Mouse (Mus musculus) lung, embryonic 14.5 days (tissue): ENCODE measurements around the gene Nop9. TPM values are rescaled to one million over a fixed set of nuclear protein-coding genes. Genes with fewer than 3 reads are reported as not detected.

ENCODE experiments used
- ATAC-seq: fragments of 200-750 bp; cut with Nextera tagmentation; 2 replicates; pipeline ENCODE4 v1.8.0; 2017; ENCODE audit warnings: mild to moderate bottlenecking, moderate TSS enrichment, moderate library complexity; ENCODE audit not compliant: insufficient read depth
- DNase-seq: peaks from one replicate; pipeline ENCODE4 v3.0.0-alpha.2; 2015
- H3K27ac ChIP-seq: fragments of 300-500 bp; sonication (generic); 2 replicates; pipeline ENCODE4 v1.5.1; 2014; ENCODE audit warnings: low read depth, mild to moderate bottlenecking, moderate library complexity
- H3K27me3 ChIP-seq: fragments of 300-500 bp; sonication (generic); 2 replicates; pipeline ENCODE4 v1.6.1; 2014; ENCODE audit warnings: low read length, control low read depth; ENCODE audit not compliant: insufficient read depth
- H3K36me3 ChIP-seq: fragments of 300-500 bp; sonication (generic); 2 replicates; pipeline ENCODE4 v1.6.1; 2014; ENCODE audit warnings: control low read depth; ENCODE audit not compliant: insufficient read depth
- H3K4me1 ChIP-seq: fragments of 300-500 bp; sonication (generic); 2 replicates; pipeline ENCODE4 v1.6.1; 2014; ENCODE audit warnings: antibody characterized with exemption, control low read depth; ENCODE audit not compliant: insufficient read depth
- H3K4me2 ChIP-seq: fragments of 300-500 bp; sonication (generic); 2 replicates; pipeline ENCODE4 v1.6.1; 2014; ENCODE audit warnings: mild to moderate bottlenecking
- H3K4me3 ChIP-seq: fragments of 300-500 bp; sonication (generic); 2 replicates; pipeline ENCODE4 v1.5.1; 2014; ENCODE audit warnings: low read depth, low read length
- H3K9ac ChIP-seq: fragments of 300-500 bp; sonication (generic); 2 replicates; pipeline ENCODE4 v1.6.1; 2014
- H3K9me3 ChIP-seq: fragments of 300-500 bp; sonication (generic); 2 replicates; pipeline ENCODE4 v1.6.1; 2016; ENCODE audit warnings: low read depth, low read length, control low read depth
- CTCF ChIP-seq: IDR thresholded peaks from 2 replicates; pipeline ENCODE4 v1.5.1; 2016; ENCODE audit warnings: antibody characterized with exemption, low read depth
- WGBS: fragments of 180-500 bp; shearing (Covaris S2); extraction: QIAGEN DNeasy Blood & Tissue Kit; methylation state at CpG from one replicate; pipeline ENCODE4 v1.1.7; 2014; 5-methylcytosine and 5-hydroxymethylcytosine counted together
- polyA plus RNA-seq: library from polyadenylated mRNA; unstranded; fragments of >200 nt; fragmentation: Nextera tagmentation; extraction: Ambion mirVana; gene quantifications from 2 replicates; pipeline ENCODE4 v1.2.1, GENCODE M21; 2014

The Nop9 gene
- polyA plus RNA-seq, 1 experiment from 2014 or later, result 50.6 TPM

GRCm38 (mm10) chr14:55769087-55769703, 23.7 kb downstream of the Nop9 start:
- no peak for TF ChIP-seq CTCF
- WGBS, result 67% methylated on average over 16 of the region's 16 CpGs
- no peak for ATAC-seq
- H3K4me1 ChIP-seq, result no peaks in the 10 kb centered on the region
- H3K27me3 ChIP-seq, result peaks cover 24% of the 10 kb centered on the region; the same call in 1 of the 2 replicates
- H3K9me3 ChIP-seq, result no peaks in the 10 kb centered on the region
- no peak overlapping the region for H3K27ac ChIP-seq
- no peaks in the 10 kb centered on the region for H3K36me3 ChIP-seq
- H3K4me2 ChIP-seq, result no peak overlapping the region
- no peak for DNase-seq
- no peak overlapping the region for H3K9ac ChIP-seq
- no peak overlapping the region for H3K4me3 ChIP-seq

- TF ChIP-seq CTCF, result no peak
- no peak overlapping the region for H3K4me3 ChIP-seq
- H3K36me3 ChIP-seq, result 0 out of 2 replicates have a peak, but pooled peaks cover 6% of the 10 kb centered on the region
- DNase-seq (no peak), ATAC-seq (no peak)
- WGBS, result 34% methylated on average over 7 of the region's 7 CpGs
- H3K27me3 ChIP-seq, result no peaks in the 10 kb centered on the region; the same call in 1 of the 2 replicates
- no peaks in the 10 kb centered on the region for H3K4me1 ChIP-seq
- H3K4me2 ChIP-seq, result no peak overlapping the region
- no peaks in the 10 kb centered on the region for H3K9me3 ChIP-seq
- no peak overlapping the region for H3K27ac ChIP-seq
- H3K9ac ChIP-seq, result no peak overlapping the region
Measured at GRCm38 (mm10) chr14:55776711-55777110, 31.2 kb downstream of the Nop9 start.

- H3K9ac ChIP-seq, result no peak overlapping the region
- H3K27me3 ChIP-seq, result no peaks in the 10 kb centered on the region; the same call in 1 of the 2 replicates
- no peak overlapping the region for H3K4me3 ChIP-seq
- no peak overlapping the region for H3K27ac ChIP-seq
- ATAC-seq (no peak), DNase-seq (no peak)
- no peak for TF ChIP-seq CTCF
- H3K4me2 ChIP-seq, result no peak overlapping the region
- 21% methylated on average over 3 of the region's 3 CpGs for WGBS
- H3K4me1 ChIP-seq, result peaks cover 1% of the 10 kb centered on the region; the same call in 1 of the 2 replicates
- 0 out of 2 replicates have a peak, but pooled peaks cover 6% of the 10 kb centered on the region for H3K36me3 ChIP-seq
- H3K9me3 ChIP-seq, result no peaks in the 10 kb centered on the region
Measured at GRCm38 (mm10) chr14:55777176-55777575, 31.7 kb downstream of the Nop9 start.

- ATAC-seq (no peak), DNase-seq (no peak)
- Histone ChIP-seq H3K9me3 (no peaks in the 10 kb centered on the region), H3K4me1 (peaks cover 7% of the 10 kb centered on the region; the same call in 1 of the 2 replicates), H3K27me3 (peaks cover 3% of the 10 kb centered on the region; the same call in 1 of the 2 replicates), H3K27ac (no peak overlapping the region), H3K36me3 (0 out of 2 replicates have a peak, but pooled peaks cover 6% of the 10 kb centered on the region), H3K9ac (no peak overlapping the region), H3K4me2 (no peak overlapping the region), H3K4me3 (no peak overlapping the region)
- 83% methylated on average over 11 of the region's 11 CpGs for WGBS
- no peak for TF ChIP-seq CTCF
Measured at GRCm38 (mm10) chr14:55777806-55778205, 32.3 kb downstream of the Nop9 start.

- TF ChIP-seq CTCF, result no peak
- no peak for ATAC-seq
- Histone ChIP-seq H3K27me3 (peaks cover 7% of the 10 kb centered on the region; the same call in 1 of the 2 replicates), H3K9ac (no peak overlapping the region), H3K4me3 (no peak overlapping the region), H3K9me3 (no peaks in the 10 kb centered on the region), H3K4me1 (peaks cover 7% of the 10 kb centered on the region; the same call in 1 of the 2 replicates), H3K27ac (no peak overlapping the region), H3K4me2 (no peak overlapping the region), H3K36me3 (0 out of 2 replicates have a peak, but pooled peaks cover 6% of the 10 kb centered on the region)
- WGBS, result 82% methylated on average over 15 of the region's 15 CpGs
- DNase-seq, result no peak
Measured at GRCm38 (mm10) chr14:55778686-55779085, 33.2 kb downstream of the Nop9 start.

GRCm38 (mm10) chr14:55779656-55780055, 34.2 kb downstream of the Nop9 start:
- no peak for DNase-seq
- Histone ChIP-seq H3K9me3 (no peaks in the 10 kb centered on the region), H3K4me1 (peaks cover 7% of the 10 kb centered on the region; the same call in 1 of the 2 replicates), H3K27ac (no peak overlapping the region), H3K36me3 (0 out of 2 replicates have a peak, but pooled peaks cover 6% of the 10 kb centered on the region), H3K9ac (no peak overlapping the region), H3K27me3 (peaks cover 7% of the 10 kb centered on the region; the same call in 1 of the 2 replicates), H3K4me2 (no peak overlapping the region), H3K4me3 (no peak overlapping the region)
- ATAC-seq, result no peak
- WGBS, result 37% methylated on average over 16 of the region's 16 CpGs
- TF ChIP-seq CTCF, result no peak

GRCm38 (mm10) chr14:55780736-55781135, 35.2 kb downstream of the Nop9 start:
- H3K4me2 ChIP-seq, result no peak overlapping the region
- no peak overlapping the region for H3K27ac ChIP-seq
- H3K9ac ChIP-seq, result no peak overlapping the region
- peaks cover 12% of the 10 kb centered on the region; the same call in 1 of the 2 replicates for H3K27me3 ChIP-seq
- TF ChIP-seq CTCF, result no peak
- no peak for DNase-seq
- no peak overlapping the region for H3K4me3 ChIP-seq
- H3K4me1 ChIP-seq, result peaks cover 7% of the 10 kb centered on the region; the same call in 1 of the 2 replicates
- no peak for ATAC-seq
- WGBS, result 79% methylated on average over 11 of the region's 11 CpGs
- H3K9me3 ChIP-seq, result no peaks in the 10 kb centered on the region
- 0 out of 2 replicates have a peak, but pooled peaks cover 6% of the 10 kb centered on the region for H3K36me3 ChIP-seq
